Mouse (Mus musculus) hindbrain, embryonic 14.5 days (tissue): Measurements from ENCODE around the gene Lmod1. TPM values are rescaled to one million over a fixed set of nuclear protein-coding genes. Genes with fewer than 3 reads are reported as not detected.
A peak's percentile ranks its signal among the peaks of the same experiment; 100 is the strongest.

ENCODE experiments used
- ATAC-seq: fragments of 200-750 bp; cut with Nextera tagmentation; 2 replicates; pipeline ENCODE4 v1.8.0; 2017; ENCODE audit warnings: moderate number of reproducible peaks, mild to moderate bottlenecking, moderate TSS enrichment, moderate library complexity; ENCODE audit not compliant: low FRiP score
- DNase-seq: peaks from one replicate; pipeline ENCODE4 v3.0.0-alpha.2; 2015; ENCODE audit warnings: low spot score
- H3K27ac ChIP-seq: fragments of 300-500 bp; sonication (generic); 2 replicates; pipeline ENCODE4 v1.5.1; 2014; ENCODE audit warnings: mild to moderate bottlenecking, moderate library complexity
- H3K27me3 ChIP-seq: fragments of 300-500 bp; sonication (generic); 2 replicates; pipeline ENCODE4 v1.6.1; 2014; ENCODE audit warnings: mild to moderate bottlenecking, low read length, mixed read lengths; ENCODE audit not compliant: control insufficient read depth, insufficient read depth
- H3K36me3 ChIP-seq: fragments of 300-500 bp; sonication (generic); replicated peaks from 2 replicates; pipeline ENCODE4 v1.6.1; 2014; ENCODE audit not compliant: control insufficient read depth, insufficient read depth
- H3K4me1 ChIP-seq: fragments of 300-500 bp; sonication (generic); replicated peaks from 2 replicates; pipeline ENCODE4 v1.6.1; 2014; ENCODE audit warnings: antibody characterized with exemption, low read length, mixed read lengths; ENCODE audit not compliant: control insufficient read depth, insufficient read depth
- H3K4me2 ChIP-seq: fragments of 300-500 bp; sonication (generic); replicated peaks from 2 replicates; pipeline ENCODE4 v1.6.1; 2014; ENCODE audit warnings: mild to moderate bottlenecking, moderate library complexity
- H3K4me3 ChIP-seq: fragments of 300-500 bp; sonication (generic); replicated peaks from 2 replicates; pipeline ENCODE4 v1.5.1; 2014; ENCODE audit warnings: mild to moderate bottlenecking, low read length
- H3K9ac ChIP-seq: fragments of 300-500 bp; sonication (generic); 2 replicates; pipeline ENCODE4 v1.6.1; 2014
- H3K9me3 ChIP-seq: fragments of 300-500 bp; sonication (generic); 2 replicates; pipeline ENCODE4 v1.6.1; 2016; ENCODE audit warnings: low read length; ENCODE audit not compliant: control insufficient read depth
- WGBS: fragments of 180-500 bp; shearing (Covaris S2); extraction: QIAGEN DNeasy Blood & Tissue Kit; methylation state at CpG from one replicate; pipeline ENCODE4 v1.1.7; 2014; 5-methylcytosine and 5-hydroxymethylcytosine counted together
- polyA plus RNA-seq: library from polyadenylated mRNA; unstranded; fragments of >200 nt; fragmentation: Nextera tagmentation; extraction: Ambion mirVana; gene quantifications from 2 replicates; pipeline ENCODE4 v1.2.1, GENCODE M21; 2014

The Lmod1 gene
- polyA plus RNA-seq: 0.33 and 0.43 TPM in 2 replicates

DNA sequence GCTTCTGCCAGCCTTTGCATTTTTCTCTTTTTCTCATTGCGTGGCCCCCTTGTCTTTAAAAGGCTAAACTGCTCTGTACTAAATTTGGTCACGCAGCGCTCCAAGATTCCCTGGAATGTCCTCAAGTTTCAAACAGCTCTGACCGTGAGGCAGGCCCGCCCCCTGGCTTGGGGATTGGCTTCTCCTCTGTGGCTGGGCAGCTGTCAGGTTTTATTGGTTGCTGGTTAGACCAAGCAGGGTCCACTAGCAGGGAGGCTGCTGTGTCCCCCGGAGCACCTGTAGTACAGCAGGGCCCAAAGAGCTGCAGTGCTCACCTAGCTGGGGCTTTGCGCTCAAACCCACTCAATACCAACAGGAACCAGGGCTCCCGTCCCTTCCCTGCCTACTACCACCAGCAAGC is at the start of gene Lmod1:
TSS of gene Lmod1 (plus strand) at position 237 of the 400 bp plus-strand sequence.
- 20% methylated on average over 8 of the region's 8 CpGs for WGBS
- Histone ChIP-seq H3K4me3 (no peak within 1 kb of the TSS), H3K36me3 (no peaks in the 10 kb centered on the region), H3K9me3 (no peaks in the 10 kb centered on the region), H3K4me2 (no peak within 1 kb of the TSS), H3K9ac (no peak within 1 kb of the TSS), H3K27me3 (no peaks in the 10 kb centered on the region), H3K4me1 (no peaks in the 10 kb centered on the region), H3K27ac (no peak within 1 kb of the TSS)
- ATAC-seq: no peak
- no peak for DNase-seq

DNA sequence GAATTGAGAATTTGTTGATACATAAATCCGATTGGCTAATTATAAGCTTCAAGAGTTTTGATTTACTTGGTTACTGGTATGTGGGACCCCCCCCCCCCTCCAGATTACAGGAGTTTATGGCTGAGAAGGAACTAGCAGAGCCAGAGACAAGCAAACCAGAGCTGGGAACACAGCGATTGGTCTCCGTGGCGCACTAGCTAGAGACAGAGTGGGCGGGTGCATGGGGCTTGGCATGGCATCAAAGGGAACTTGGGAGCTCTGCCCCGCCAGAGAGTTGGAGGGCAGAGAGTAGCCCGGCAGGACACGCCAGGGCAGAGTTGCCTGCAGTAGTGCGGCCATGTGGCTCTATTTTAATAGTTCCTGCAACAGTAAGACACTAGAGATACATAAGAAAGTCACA is 44.0 kb upstream of the Lmod1 start:
- Histone ChIP-seq H3K27me3 (no peaks in the 10 kb centered on the region), H3K36me3 (peaks cover 35% of the 10 kb centered on the region), H3K4me1 (peaks cover 23% of the 10 kb centered on the region), H3K4me3 (no peak overlapping the region), H3K9ac (no peak overlapping the region), H3K4me2 (no peak overlapping the region), H3K9me3 (no peaks in the 10 kb centered on the region), H3K27ac (no peak overlapping the region)
- ATAC-seq (0 out of 2 replicates have a peak, but pooled peaks have one; percentile 36), DNase-seq (peak; percentile 64)
- 69% methylated on average over 9 of the region's 9 CpGs for WGBS

DNA sequence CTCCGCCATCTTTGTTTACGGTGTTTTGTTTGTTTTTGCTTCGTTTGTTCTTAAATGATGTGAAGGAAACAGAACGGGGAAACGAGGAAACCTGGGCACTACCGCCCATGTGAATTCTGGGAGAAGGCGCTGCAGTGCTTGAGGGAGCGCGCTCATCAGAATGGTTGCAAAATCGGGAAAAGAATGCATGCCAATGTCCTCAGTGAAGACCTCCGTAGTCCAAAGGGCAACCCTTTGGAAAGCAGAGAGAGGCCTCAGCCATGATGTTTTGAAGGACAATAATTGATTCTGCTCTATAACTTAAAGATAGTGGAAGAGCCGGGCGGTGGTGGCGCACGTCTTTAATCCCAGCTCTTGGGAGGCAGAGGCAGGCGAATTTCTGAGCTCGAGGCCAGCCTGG is 42.8 kb upstream of the Lmod1 start:
- H3K4me1 ChIP-seq: peaks cover 23% of the 10 kb centered on the region
- ATAC-seq (no peak), DNase-seq (no peak)
- H3K4me3 ChIP-seq: no peak overlapping the region
- H3K27me3 ChIP-seq: no peaks in the 10 kb centered on the region
- H3K27ac ChIP-seq: no peak overlapping the region
- WGBS: 96% methylated on average over 17 of the region's 17 CpGs
- H3K9me3 ChIP-seq: no peaks in the 10 kb centered on the region
- 0 out of 2 replicates have a peak overlapping the region, but pooled peaks have one; percentile 10 for H3K4me2 ChIP-seq
- no peak overlapping the region for H3K9ac ChIP-seq
- H3K36me3 ChIP-seq: peaks cover 24% of the 10 kb centered on the region

DNA sequence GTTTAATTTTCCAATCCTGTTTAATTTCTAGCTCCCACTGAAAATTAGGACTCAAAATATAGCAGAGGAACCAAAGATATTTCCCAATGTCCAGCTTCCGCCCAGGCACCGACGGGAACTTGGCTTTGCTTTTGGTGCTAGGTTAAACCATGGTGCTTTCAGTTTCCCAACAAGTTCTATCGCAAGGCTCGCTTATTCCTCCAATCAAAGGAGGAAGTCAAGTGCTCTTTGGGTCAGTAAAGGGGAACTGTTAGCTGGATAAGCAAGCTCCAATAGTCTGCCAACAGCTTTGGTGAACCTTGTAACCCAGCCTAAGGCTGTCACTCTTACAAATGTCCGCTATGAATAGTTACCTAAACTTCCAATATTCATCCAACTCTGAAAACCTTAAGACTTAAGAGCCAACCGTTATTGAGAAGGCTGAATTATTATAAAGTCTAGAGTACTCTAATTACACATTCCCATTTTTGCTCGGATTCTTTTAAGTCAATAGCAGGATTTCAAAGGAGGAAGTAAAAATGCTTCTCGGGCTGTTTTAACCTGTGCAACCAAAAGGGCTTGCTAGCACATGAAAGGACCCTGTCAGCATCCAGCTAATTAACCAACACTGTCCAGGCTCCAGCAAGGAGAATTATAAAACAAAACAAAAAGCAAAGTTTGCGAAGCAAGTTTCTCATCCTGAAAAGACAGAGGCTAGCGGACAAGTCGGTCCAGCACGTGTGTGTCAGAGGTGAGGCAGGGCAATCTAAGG is 41.9 kb upstream of the Lmod1 start:
- H3K27me3 ChIP-seq: no peaks in the 10 kb centered on the region
- peaks cover 23% of the 10 kb centered on the region for H3K4me1 ChIP-seq
- peak overlapping the region; percentile 97 for H3K9ac ChIP-seq
- WGBS: 44% methylated on average over 13 of the region's 13 CpGs
- peak overlapping the region; percentile 61 for H3K4me2 ChIP-seq
- ATAC-seq (no peak), DNase-seq (no peak)
- H3K27ac ChIP-seq: peak overlapping the region; percentile 93
- peaks cover 15% of the 10 kb centered on the region for H3K36me3 ChIP-seq
- H3K4me3 ChIP-seq: peak overlapping the region; percentile 86
- H3K9me3 ChIP-seq: no peaks in the 10 kb centered on the region

DNA sequence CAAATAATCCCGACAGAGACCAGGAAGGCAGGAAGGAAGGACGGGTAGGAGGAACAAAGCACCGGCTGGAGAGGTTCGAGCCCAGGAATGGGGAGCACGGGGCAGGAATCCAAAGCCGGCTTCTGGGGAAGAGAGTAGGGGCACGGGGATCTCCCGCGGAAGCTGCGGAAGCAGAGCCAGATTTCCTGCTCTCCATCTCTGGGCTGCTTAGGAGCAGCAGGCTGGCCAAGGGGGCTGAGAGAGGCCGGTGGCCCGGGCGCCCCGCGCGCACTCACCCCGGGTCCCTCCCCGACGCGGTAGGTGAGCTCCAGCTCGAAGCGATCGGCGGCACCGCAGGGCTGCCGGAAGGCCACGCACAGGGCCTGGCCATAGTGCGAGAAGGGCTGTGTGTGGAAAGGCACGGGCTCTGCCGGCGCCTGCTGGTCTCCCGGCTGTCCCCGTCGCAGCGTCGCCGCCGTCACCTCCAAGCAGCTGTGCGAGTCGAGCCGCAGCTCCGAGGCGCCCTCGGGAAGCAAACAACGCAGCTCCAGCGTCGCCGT is 41.3 kb upstream of the Lmod1 start:
- H3K9ac ChIP-seq: peak overlapping the region; percentile 97
- no peaks in the 10 kb centered on the region for H3K27me3 ChIP-seq
- DNase-seq (peak; percentile 56), ATAC-seq (peak; percentile 82)
- peak overlapping the region; percentile 93 for H3K27ac ChIP-seq
- WGBS: under 1% methylated on average over 47 of the region's 48 CpGs
- H3K36me3 ChIP-seq: peaks cover 9% of the 10 kb centered on the region
- H3K4me2 ChIP-seq: peak overlapping the region; percentile 61
- peak overlapping the region; percentile 86 for H3K4me3 ChIP-seq
- H3K4me1 ChIP-seq: peaks cover 23% of the 10 kb centered on the region
- H3K9me3 ChIP-seq: no peaks in the 10 kb centered on the region

DNA sequence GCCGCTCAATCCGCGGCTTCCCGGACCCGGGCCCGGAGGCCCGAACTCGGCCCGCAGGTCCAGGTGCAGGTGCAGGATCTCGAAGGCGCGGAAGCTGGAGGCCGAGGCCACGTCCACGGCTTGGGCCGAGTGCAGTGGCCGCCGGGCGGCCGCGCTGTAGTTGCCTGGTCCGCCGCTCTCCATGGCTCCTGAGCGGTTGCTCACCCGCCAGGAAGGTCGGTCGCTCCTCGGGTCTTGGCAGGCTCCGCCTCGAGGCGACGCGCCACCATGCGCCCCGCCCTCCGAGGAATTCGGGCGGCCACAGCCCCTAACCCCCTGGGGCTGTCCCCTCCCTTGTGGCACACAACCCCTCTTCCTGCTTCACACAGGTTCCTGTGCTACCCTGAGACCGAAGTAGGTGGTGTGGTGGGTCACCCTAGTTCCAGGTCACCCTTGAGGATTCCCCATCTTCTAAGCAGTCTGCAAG is 40.7 kb upstream of the Lmod1 start, which contains the start of gene Rnpep:
TSS of gene Rnpep (minus strand) at position 259 of the 466 bp plus-strand sequence.
- Histone ChIP-seq H3K4me2 (peak within 1 kb of the TSS; percentile 61), H3K9me3 (no peaks in the 10 kb centered on the region), H3K36me3 (peaks cover 4% of the 10 kb centered on the region; the same call in 1 of the 2 replicates), H3K9ac (peak within 1 kb of the TSS; percentile 97), H3K4me1 (peaks cover 23% of the 10 kb centered on the region), H3K27ac (peak within 1 kb of the TSS; percentile 93), H3K4me3 (peak within 1 kb of the TSS; percentile 86), H3K27me3 (no peaks in the 10 kb centered on the region)
- WGBS: under 1% methylated on average over 33 of the region's 39 CpGs
- ATAC-seq (peak; percentile 90), DNase-seq (peak; percentile 71)

DNA sequence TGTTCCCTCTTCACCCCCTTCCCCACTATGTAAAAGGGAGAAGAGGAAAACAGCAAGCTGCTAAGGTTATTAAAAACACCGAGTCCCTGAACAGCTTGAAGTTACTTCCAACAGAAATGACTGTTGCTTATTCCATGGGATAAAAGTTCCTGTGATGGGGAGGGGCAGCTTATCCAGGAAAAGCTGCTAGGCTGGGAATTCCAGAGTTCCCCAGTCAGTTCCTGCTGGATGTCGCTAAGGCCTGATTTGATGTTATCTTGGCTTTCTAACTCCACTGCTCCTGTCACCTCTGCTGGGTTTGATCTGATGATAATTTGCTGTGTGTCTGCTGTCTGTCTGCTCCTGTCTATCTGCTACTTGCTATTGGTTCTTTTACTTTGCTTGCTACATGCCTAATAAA is 38.3 kb upstream of the Lmod1 start:
- no peak for DNase-seq
- no peak overlapping the region for H3K27ac ChIP-seq
- H3K4me3 ChIP-seq: no peak overlapping the region
- peaks cover 3% of the 10 kb centered on the region; the same call in 1 of the 2 replicates for H3K36me3 ChIP-seq
- no peaks in the 10 kb centered on the region for H3K27me3 ChIP-seq
- H3K9ac ChIP-seq: no peak overlapping the region
- WGBS: 82% methylated on average over 2 of the region's 2 CpGs
- H3K9me3 ChIP-seq: no peaks in the 10 kb centered on the region
- no peak for ATAC-seq
- H3K4me2 ChIP-seq: no peak overlapping the region
- peaks cover 14% of the 10 kb centered on the region for H3K4me1 ChIP-seq

DNA sequence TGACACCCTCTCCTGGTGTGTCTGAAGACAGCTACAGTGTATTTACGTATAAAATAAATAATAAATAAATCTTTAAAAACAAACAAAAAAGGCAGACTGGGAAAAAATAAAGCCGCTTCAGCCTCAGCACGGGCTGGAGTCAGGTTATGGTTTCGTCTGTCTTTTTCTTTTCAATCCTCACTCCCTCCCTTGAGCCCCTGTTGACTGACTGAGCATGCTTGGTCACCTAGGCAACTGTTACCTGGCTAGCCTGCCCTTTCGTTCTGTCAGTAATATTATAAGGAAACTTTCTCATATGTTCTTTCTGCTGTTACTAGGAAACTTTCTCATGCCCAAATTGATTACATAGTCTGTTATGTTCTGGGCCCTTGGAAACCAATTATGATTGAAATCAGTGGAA is 33.7 kb upstream of the Lmod1 start:
- no peak overlapping the region for H3K4me2 ChIP-seq
- DNase-seq (no peak), ATAC-seq (no peak)
- no peaks in the 10 kb centered on the region for H3K27me3 ChIP-seq
- 57% methylated on average over 5 of the region's 5 CpGs for WGBS
- H3K9me3 ChIP-seq: no peaks in the 10 kb centered on the region
- no peak overlapping the region for H3K27ac ChIP-seq
- H3K4me3 ChIP-seq: no peak overlapping the region
- H3K4me1 ChIP-seq: no peaks in the 10 kb centered on the region
- no peak overlapping the region for H3K9ac ChIP-seq
- peaks cover 17% of the 10 kb centered on the region for H3K36me3 ChIP-seq

DNA sequence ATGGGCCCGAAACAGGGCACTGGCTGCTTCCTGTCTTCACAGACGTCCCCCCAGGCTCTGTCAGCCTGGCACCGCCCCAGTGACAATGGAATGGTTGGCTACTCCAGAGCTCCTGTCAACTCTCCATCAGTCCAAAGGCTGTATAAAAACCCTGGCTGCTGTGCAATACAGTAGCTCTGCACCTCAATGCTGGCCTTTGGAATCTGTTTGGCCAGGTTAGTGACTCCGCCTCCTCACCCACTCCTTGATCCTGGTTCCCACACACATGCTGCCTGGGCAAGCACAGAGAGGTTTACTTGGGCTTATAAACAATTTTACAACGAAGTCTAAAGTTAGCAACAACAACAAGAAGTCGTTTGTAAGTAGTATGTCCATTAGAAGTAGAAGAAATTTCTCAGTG is 13.3 kb upstream of the Lmod1 start:
- 86% methylated on average over 6 of the region's 6 CpGs for WGBS
- ATAC-seq (no peak), DNase-seq (no peak)
- no peak overlapping the region for H3K27ac ChIP-seq
- no peaks in the 10 kb centered on the region for H3K9me3 ChIP-seq
- no peak overlapping the region for H3K4me2 ChIP-seq
- peaks cover 31% of the 10 kb centered on the region for H3K36me3 ChIP-seq
- no peak overlapping the region for H3K9ac ChIP-seq
- no peaks in the 10 kb centered on the region for H3K27me3 ChIP-seq
- peaks cover 14% of the 10 kb centered on the region for H3K4me1 ChIP-seq
- H3K4me3 ChIP-seq: no peak overlapping the region
